Mouse (Mus musculus): ENCODE data around the gene Spata6. TPM values are rescaled to one million over a fixed set of nuclear protein-coding genes. Genes with fewer than 3 reads are reported as not detected.
A peak's percentile ranks its signal among the peaks of the same experiment; 100 is the strongest.

Spata6 gene
- polyA plus RNA-seq, 1 experiment from 2014 or later = 27.9 TPM

DNA sequence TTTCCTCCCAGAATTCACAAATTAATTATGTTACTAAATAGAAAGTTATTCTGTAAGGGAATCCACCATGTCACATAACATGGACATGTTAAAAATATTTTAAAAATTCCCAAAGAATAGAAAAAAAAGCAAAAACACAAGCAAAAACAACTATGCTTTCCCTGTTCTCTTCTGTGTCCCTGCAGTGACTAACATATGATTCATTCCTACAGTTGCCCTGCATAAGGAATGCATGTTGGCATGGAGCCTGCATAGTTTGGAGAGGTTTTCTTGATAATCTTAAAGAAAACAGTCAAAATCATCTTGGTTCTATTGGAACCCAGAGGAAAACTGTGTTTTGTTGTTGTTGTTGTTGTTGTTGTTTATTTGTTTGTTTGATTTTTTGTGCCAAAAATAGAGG lies 132.8 kb downstream of the Spata6 start:
- ATAC-seq (ENCODE audit: insufficient number of reproducible peaks, insufficient read depth, low FRiP score, low TSS enrichment, low read depth) = no peak
- Histone ChIP-seq H3K4me3 (replicated peaks) (no peak overlapping the region), H3K27ac (no peak overlapping the region), H3K9ac (replicated peaks) (no peak overlapping the region), H3K4me2 (no peak overlapping the region), H3K27me3 (no peaks in the 10 kb centered on the region), H3K9me3 (no peaks in the 10 kb centered on the region), H3K36me3 (no peaks in the 10 kb centered on the region), H3K4me1 (replicated peaks) (no peaks in the 10 kb centered on the region)

GRCm38 (mm10) chr4:111866701-111867100 lies 146.9 kb downstream of the Spata6 start:
- WGBS = 73% methylated on average over 5 of the region's 5 CpGs
- Histone ChIP-seq H3K4me2 (no peak overlapping the region), H3K27ac (no peak overlapping the region), H3K36me3 (no peaks in the 10 kb centered on the region), H3K9ac (replicated peaks) (no peak overlapping the region), H3K9me3 (no peaks in the 10 kb centered on the region), H3K4me1 (replicated peaks) (no peaks in the 10 kb centered on the region), H3K27me3 (no peaks in the 10 kb centered on the region), H3K4me3 (replicated peaks) (no peak overlapping the region)
- peak; percentile 37; the same call in 1 of the 2 replicates for ATAC-seq (ENCODE audit: insufficient number of reproducible peaks, insufficient read depth, low FRiP score, low TSS enrichment, low read depth)

GRCm38 (mm10) chr4:111867743-111868401 lies 148.1 kb downstream of the Spata6 start:
- 77% methylated on average over 2 of the region's 2 CpGs for WGBS
- Histone ChIP-seq H3K27ac (no peak overlapping the region), H3K9me3 (no peaks in the 10 kb centered on the region), H3K36me3 (no peaks in the 10 kb centered on the region), H3K27me3 (no peaks in the 10 kb centered on the region), H3K9ac (replicated peaks) (no peak overlapping the region), H3K4me1 (replicated peaks) (no peaks in the 10 kb centered on the region), H3K4me3 (replicated peaks) (no peak overlapping the region), H3K4me2 (no peak overlapping the region)
- ATAC-seq (ENCODE audit: insufficient number of reproducible peaks, insufficient read depth, low FRiP score, low TSS enrichment, low read depth) = no peak

Other genes starting within 250 kb of the Spata6 start
- 0.08 and 0.10 TPM in 2 replicates for gene Slc5a9, start 182.9 kb downstream of the Spata6 start, polyA plus RNA-seq (2016; fragmentation: Nextera tagmentation; extraction: Ambion mirVana)
- not detected in 2 replicates for gene Skint8, start 199.4 kb downstream of the Spata6 start, polyA plus RNA-seq (2016; fragmentation: Nextera tagmentation; extraction: Ambion mirVana)